Mouse (Mus musculus): ENCODE data around the gene Olfr777.
"Not testable (repeated sequence)": the region's sequence is repeated elsewhere in the genome, so short reads cannot be mapped to it uniquely, and the experiment has no call there.

Gene Olfr777

DNA sequence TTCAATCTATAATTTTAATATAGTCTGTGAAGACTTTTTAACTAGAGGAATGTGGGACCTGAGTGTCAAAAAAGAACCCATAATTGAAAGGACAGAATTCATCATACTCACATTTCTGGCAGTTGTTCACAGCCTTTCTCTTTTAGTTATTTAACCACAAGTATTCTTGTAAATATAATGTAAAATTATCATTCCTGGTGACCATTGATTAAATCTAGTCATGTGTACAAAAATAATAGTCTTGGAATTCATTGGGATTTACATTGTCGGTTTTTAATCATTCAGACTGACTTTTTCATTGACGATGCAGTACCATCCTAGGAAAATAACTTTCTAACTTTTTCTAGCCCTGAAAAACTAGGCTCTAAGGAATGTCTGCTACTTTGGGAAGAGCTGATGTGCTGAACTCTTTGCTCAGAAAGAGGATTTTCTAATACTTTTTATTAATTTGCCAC, at the start of gene Olfr777:
Olfr777 (minus strand) TSS at position 405 of the 455 bp plus-strand sequence.
- DNase-seq = no peak

GRCm38 (mm10) chr10:129317817-129318216, 46.5 kb upstream of the Olfr777 start, which contains the start of gene Olfr780:
Olfr780 (plus strand) TSS chr10:129318117.
- no peak for DNase-seq

DNA sequence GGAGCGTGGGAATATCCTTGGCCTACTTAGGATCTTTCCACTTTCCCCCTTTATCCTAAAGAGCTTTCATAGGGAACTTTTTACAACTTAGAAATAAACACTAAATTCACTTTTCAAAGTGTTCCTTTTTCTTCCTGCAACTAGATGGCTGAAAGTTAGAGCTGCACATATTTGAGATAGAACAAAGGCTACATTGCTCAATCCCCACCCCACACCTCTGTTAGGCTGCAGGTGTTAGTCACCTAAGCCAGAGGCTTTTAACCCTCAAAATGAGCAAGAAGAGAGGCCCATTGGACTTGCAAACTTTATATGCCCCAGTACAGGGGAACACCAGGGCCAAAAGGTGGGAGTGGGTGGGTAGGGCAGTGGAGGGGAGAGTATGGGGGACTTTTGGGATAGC, 42.2 kb upstream of the Olfr777 start:
- DNase-seq = not testable (repeated sequence)

- DNase-seq = not testable (repeated sequence)
Observed at GRCm38 (mm10) chr10:129312973-129313372, 41.7 kb upstream of the Olfr777 start.

DNA sequence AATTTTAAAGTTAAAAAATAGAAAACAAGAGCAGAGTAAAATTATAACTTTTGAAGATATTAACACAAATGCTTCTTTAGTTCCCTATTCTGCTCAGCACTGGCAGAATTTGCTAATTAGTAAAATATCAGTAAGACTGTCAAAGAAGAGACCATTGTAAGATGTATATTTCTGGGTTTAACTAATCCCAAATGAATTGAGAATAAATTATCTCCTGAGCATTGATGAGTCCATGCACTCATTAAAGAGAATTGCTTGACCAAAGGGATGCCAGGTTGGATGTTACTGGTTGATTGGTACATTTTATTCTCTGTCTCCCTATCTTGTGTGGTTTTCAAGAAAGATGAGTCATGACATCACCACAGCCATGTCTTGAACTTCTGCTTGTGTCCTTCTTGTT, 12.5 kb downstream of the Olfr777 start, which contains the start of gene Olfr776:
Olfr776 (plus strand) TSS at position 301 of the 400 bp plus-strand sequence.
- no peak for DNase-seq

- no peak for DNase-seq
Observed at GRCm38 (mm10) chr10:129248112-129248511, 23.2 kb downstream of the Olfr777 start, which contains the start of gene Olfr775. Olfr775 (plus strand) TSS chr10:129248412.

- DNase-seq = no peak
Observed at GRCm38 (mm10) chr10:129235904-129236303, 35.4 kb downstream of the Olfr777 start, which contains the start of gene Olfr774. Olfr774 (plus strand) TSS chr10:129236204.

- DNase-seq = no peak
Observed at GRCm38 (mm10) chr10:129230737-129231136, 40.5 kb downstream of the Olfr777 start.

Data from kidney, adult 11 months (tissue).